Mouse (Mus musculus) liver, adult 2 months (tissue): Measurements from ENCODE around the gene Mknk1. TPM values are rescaled to one million over a fixed set of nuclear protein-coding genes. Genes with fewer than 3 reads are reported as not detected.
A peak's percentile ranks its signal among the peaks of the same experiment; 100 is the strongest.

ENCODE experiments used
- DNase-seq: peaks from one replicate; pipeline ENCODE4 v3.0.0-alpha.2; 2011; ENCODE audit warnings: low read depth, low spot score; ENCODE audit errors: extremely low read depth
- H3K27ac ChIP-seq: fragments of 200-500 bp; replicated peaks from 2 replicates; pipeline ENCODE4 v1.5.1; 2012; ENCODE audit warnings: low read depth, mild to moderate bottlenecking, control low read depth, inconsistent platforms, low read length; ENCODE audit not compliant: insufficient read depth
- H3K27me3 ChIP-seq: fragments of 200-500 bp; 2 replicates; pipeline ENCODE4 v1.6.1; 2012; ENCODE audit warnings: mild to moderate bottlenecking, moderate library complexity, low read length, inconsistent platforms; ENCODE audit not compliant: control insufficient read depth, insufficient read depth
- H3K36me3 ChIP-seq: fragments of 200-500 bp; 2 replicates; pipeline ENCODE4 v1.6.1; 2012; ENCODE audit warnings: low read length, inconsistent platforms; ENCODE audit not compliant: control insufficient read depth, insufficient read depth
- H3K4me1 ChIP-seq: fragments of 200-500 bp; 2 replicates; pipeline ENCODE4 v1.6.1; 2011; ENCODE audit warnings: low read length; ENCODE audit not compliant: control insufficient read depth, insufficient read depth
- H3K4me3 ChIP-seq: fragments of 200-500 bp; 2 replicates; pipeline ENCODE4 v1.5.1; 2011; ENCODE audit warnings: low read depth, mild to moderate bottlenecking, control low read depth, low read length, moderate library complexity; ENCODE audit not compliant: insufficient read depth
- H3K79me2 ChIP-seq: fragments of 200-500 bp; 2 replicates; pipeline ENCODE4 v1.6.1; 2012; ENCODE audit warnings: inconsistent platforms, mild to moderate bottlenecking, low read length, moderate library complexity; ENCODE audit not compliant: control insufficient read depth, insufficient read depth
- H3K9ac ChIP-seq: fragments of 200-500 bp; 2 replicates; pipeline ENCODE4 v1.6.1; 2012; ENCODE audit warnings: low read depth, mild to moderate bottlenecking, control low read depth, inconsistent platforms, low read length
- CTCF ChIP-seq: fragments of 200-500 bp; IDR thresholded peaks from 2 replicates; pipeline ENCODE4 v1.5.1; 2011; ENCODE audit warnings: low read depth, low read length, control low read depth
- POLR2A ChIP-seq: fragments of 200-500 bp; IDR thresholded peaks from 2 replicates; pipeline ENCODE4 v1.6.1; 2011; ENCODE audit warnings: low read length, control low read depth; ENCODE audit not compliant: insufficient read depth; ENCODE audit errors: extremely low read depth
- WGBS: fragments of 180-500 bp; shearing (Covaris S2); methylation state at CpG from one replicate; pipeline ENCODE4 v1.1.7; 2018; 5-methylcytosine and 5-hydroxymethylcytosine counted together
- polyA plus RNA-seq: library from polyadenylated mRNA; depleted of rRNA; stranded (reverse); fragments of >200 nt; gene quantifications from 2 replicates; pipeline ENCODE4 v1.2.3, GENCODE M21; 2012; rRNA removed
- total RNA-seq: library from RNA; depleted of rRNA; stranded (reverse); fragments of >200 nt; gene quantifications from 2 replicates; pipeline ENCODE4 v1.2.3, GENCODE M21; 2014; rRNA removed

Gene Mknk1
- total RNA-seq (11.3 and 14.0 TPM in 2 replicates), polyA plus RNA-seq (15.5 and 22.7 TPM in 2 replicates)

DNA sequence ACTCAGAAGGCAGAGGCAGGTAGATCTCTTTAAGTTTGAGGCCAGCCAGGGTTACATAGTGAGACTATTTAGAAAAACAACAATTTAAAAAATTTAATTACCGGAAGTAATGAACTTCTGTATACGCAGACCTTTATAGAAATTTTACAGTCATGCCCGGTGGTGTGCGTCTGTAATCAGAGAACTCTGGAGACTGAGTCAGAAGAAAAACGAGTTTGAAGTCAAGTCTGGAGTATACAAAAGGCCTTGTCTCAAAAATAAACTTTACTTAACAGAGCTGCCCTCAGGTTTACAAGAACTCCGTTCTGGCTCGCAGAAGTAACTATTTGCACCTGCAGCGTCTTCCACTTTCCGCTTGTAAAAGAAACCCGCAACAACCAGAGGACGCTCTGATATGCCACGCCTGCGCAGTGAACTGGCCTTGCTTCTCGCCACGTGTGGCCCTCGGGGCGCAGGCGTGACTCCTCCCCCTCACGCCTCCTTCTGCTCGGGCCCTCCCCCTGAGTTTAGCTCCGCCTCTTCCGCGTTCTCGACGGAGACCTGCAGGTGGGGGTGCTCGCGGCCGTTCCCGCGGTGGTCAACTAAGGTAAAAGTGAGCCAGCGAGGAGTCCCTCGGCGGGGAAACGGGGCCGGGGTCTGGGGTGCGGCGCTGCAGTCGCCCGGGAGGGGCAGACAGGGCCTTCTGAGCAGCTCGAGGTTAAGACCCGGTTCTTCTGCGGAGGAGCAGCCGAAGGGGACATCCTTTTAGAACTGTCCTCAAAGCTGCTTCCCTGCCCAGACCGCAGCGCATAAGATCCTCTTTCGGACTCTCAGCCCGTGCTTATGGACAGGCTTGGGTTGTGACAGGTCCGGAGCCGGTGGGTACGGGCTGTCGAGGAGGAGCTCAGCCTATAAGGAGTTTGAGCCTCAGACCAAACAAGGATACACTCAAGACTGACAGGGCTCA is at the start of gene Mknk1:
TSS of gene Mknk1 (plus strand) at position 503 of the 946 bp plus-strand sequence.
- peak within 1 kb of the TSS; percentile 87 for H3K9ac ChIP-seq
- TF ChIP-seq CTCF (no peak), POLR2A (peak; percentile 31; the same call in 1 of the 2 replicates)
- peak within 1 kb of the TSS; percentile 93 for H3K4me3 ChIP-seq
- H3K79me2 ChIP-seq: peaks cover 8% of the 10 kb centered on the region; the same call in 1 of the 2 replicates
- WGBS: 1% methylated on average over 51 of the region's 51 CpGs
- H3K4me1 ChIP-seq: peaks cover 5% of the 10 kb centered on the region
- H3K27me3 ChIP-seq: no peaks in the 10 kb centered on the region
- peak within 1 kb of the TSS; percentile 30; the same call in 1 of the 2 replicates for H3K27ac ChIP-seq
- peak; percentile 85 for DNase-seq
- H3K36me3 ChIP-seq: peaks cover 7% of the 10 kb centered on the region; the same call in 1 of the 2 replicates

- Histone ChIP-seq H3K79me2 (no peaks in the 10 kb centered on the region), H3K4me3 (no peak overlapping the region), H3K27me3 (no peaks in the 10 kb centered on the region), H3K4me1 (peaks cover 1% of the 10 kb centered on the region), H3K36me3 (peaks cover 43% of the 10 kb centered on the region), H3K27ac (no peak overlapping the region), H3K9ac (no peak overlapping the region)
- TF ChIP-seq CTCF (no peak), POLR2A (no peak)
- WGBS: 83% methylated on average over 3 of the region's 3 CpGs
- DNase-seq: no peak
Observed at GRCm38 (mm10) chr4:115790864-115791263, 48.1 kb upstream of the Mknk1 start.

DNA sequence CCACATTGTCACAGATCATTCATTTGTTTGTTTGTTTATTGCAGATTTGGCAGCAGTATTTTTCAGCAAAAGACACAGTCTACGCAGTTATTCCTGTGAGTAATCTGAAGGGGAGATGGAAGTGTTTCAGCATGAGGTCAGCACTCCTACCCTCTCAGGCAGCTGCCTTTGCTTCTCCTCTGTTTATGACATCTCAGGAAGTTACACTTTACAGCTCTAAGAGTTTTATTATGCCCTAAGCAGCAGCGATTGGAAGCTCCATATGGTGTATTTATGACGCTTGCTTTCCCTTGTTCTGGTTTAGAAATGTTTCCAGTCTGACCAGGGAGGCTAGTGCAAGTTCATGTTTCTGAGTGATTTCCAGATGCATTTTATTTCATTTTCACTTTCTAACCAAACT is 43.6 kb upstream of the Mknk1 start:
- Histone ChIP-seq H3K27me3 (no peaks in the 10 kb centered on the region), H3K4me3 (no peak overlapping the region), H3K36me3 (peaks cover 56% of the 10 kb centered on the region), H3K9ac (no peak overlapping the region), H3K4me1 (no peaks in the 10 kb centered on the region), H3K79me2 (no peaks in the 10 kb centered on the region), H3K27ac (no peak overlapping the region)
- no peak for DNase-seq
- TF ChIP-seq CTCF (no peak), POLR2A (no peak)
- 92% methylated on average over 3 of the region's 3 CpGs for WGBS

DNA sequence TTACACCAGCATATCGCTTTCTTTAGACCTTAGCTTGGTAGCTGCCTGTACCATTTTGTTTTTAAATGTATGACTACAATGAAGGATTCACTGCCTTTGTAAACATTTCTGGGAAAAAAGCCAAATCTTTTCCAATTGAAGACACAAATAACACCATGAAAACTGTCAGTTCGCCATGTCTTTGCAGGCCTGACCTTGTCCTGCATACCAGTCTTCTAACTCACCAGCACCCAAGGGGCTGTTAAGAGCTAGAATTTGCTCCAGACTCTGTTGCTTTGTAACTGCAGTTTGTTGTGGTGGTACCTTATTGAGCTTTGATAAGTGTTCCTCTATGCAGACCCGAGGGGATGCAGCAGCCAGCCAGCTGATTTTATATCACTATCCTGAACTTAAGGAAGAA is 39.0 kb upstream of the Mknk1 start:
- H3K79me2 ChIP-seq: no peaks in the 10 kb centered on the region
- DNase-seq: no peak
- no peak overlapping the region for H3K9ac ChIP-seq
- no peak overlapping the region for H3K27ac ChIP-seq
- no peaks in the 10 kb centered on the region for H3K4me1 ChIP-seq
- 77% methylated on average over 3 of the region's 3 CpGs for WGBS
- H3K4me3 ChIP-seq: no peak overlapping the region
- H3K36me3 ChIP-seq: peaks cover 52% of the 10 kb centered on the region
- H3K27me3 ChIP-seq: no peaks in the 10 kb centered on the region
- TF ChIP-seq CTCF: no peak
- no peak for TF ChIP-seq POLR2A

DNA sequence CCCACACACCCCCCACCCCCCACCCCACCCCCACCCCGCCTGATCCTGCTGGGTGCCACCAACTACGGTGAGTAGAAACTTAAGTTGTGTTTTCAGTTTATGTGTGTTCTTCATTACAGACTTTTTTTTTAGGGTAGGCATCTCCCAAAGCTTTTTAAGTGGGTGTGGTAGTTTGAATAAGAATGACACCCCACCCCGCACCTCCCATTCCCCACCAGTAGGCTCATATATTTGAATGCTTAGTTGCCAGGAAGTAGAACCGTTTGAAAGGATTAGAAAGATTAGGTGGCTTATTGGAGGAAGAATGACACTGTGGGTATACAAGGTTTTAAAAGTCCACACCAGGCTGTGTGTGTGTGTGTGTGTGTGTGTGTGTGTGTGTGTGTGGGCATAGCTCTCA is 26.7 kb upstream of the Mknk1 start:
- no peak overlapping the region for H3K27ac ChIP-seq
- H3K9ac ChIP-seq: no peak overlapping the region
- H3K36me3 ChIP-seq: peaks cover 18% of the 10 kb centered on the region
- WGBS: 96% methylated on average over 4 of the region's 4 CpGs
- TF ChIP-seq CTCF: no peak
- no peak for TF ChIP-seq POLR2A
- DNase-seq: no peak
- H3K4me3 ChIP-seq: no peak overlapping the region
- H3K79me2 ChIP-seq: no peaks in the 10 kb centered on the region
- H3K27me3 ChIP-seq: no peaks in the 10 kb centered on the region
- no peaks in the 10 kb centered on the region for H3K4me1 ChIP-seq

- peak; percentile 68 for DNase-seq
- 56% methylated on average over 5 of the region's 5 CpGs for WGBS
- TF ChIP-seq POLR2A (no peak), CTCF (no peak)
- Histone ChIP-seq H3K9ac (no peak overlapping the region), H3K4me3 (no peak overlapping the region), H3K27me3 (no peaks in the 10 kb centered on the region), H3K4me1 (no peaks in the 10 kb centered on the region), H3K36me3 (peaks cover 16% of the 10 kb centered on the region), H3K27ac (no peak overlapping the region), H3K79me2 (no peaks in the 10 kb centered on the region)
Observed at GRCm38 (mm10) chr4:115815606-115816005, 23.4 kb upstream of the Mknk1 start.
